Mouse (Mus musculus) adrenal gland, postnatal 25 days (tissue): ENCODE results near the gene Bmp7. TPM values are rescaled to one million over a fixed set of nuclear protein-coding genes. Genes with fewer than 3 reads are reported as not detected.

Source experiments
- DNase-seq: peaks from one replicate; pipeline ENCODE4 v3.0.0; 2021; ENCODE audit warnings: mixed read lengths
- total RNA-seq: library from RNA; stranded (reverse); gene quantifications from 2 replicates; pipeline ENCODE4 v1.2.3, GENCODE M21; 2021

Gene Bmp7
- total RNA-seq, 1 experiment from 2014 or later = 27.4 TPM

DNA sequence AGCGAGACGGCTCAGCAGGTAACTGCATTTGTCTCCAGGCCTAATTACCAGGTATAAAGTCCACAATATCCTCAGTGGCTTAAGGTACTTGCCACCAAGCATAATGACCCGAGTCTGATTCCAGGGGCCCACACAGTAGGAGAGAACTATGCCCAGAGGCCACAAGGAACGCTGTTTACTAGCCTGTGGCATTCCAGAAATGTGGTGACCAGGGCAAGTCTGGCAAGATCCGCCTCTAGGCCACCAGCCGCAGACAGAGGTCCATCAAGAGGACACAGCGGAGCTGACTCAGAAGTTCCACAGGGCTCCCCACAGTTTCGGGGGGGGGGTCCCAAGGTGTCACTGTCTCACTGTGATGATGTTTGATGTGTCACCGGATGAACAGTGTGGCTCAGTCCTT lies 34.0 kb downstream of the Bmp7 start:
- DNase-seq = no peak

DNA sequence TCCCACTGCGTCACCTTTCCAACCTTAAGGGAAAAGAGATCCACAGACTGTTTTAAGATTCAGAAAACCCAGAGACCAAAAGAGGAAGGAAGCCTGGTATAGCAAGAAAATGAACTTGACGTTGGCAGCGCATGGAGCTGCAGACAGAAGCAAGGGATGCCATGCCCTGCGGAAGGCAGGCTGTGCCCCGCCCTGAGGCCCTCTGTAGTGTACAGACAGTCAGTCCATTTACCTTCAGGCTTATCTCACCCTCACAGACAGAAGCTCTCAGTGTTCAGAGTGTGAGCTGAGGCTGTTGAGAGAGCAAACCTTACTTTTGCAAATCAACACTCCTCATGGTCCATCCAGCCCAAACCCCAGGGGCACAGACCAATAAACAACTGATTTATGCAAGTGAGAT lies 35.1 kb downstream of the Bmp7 start:
- DNase-seq = no peak

DNA sequence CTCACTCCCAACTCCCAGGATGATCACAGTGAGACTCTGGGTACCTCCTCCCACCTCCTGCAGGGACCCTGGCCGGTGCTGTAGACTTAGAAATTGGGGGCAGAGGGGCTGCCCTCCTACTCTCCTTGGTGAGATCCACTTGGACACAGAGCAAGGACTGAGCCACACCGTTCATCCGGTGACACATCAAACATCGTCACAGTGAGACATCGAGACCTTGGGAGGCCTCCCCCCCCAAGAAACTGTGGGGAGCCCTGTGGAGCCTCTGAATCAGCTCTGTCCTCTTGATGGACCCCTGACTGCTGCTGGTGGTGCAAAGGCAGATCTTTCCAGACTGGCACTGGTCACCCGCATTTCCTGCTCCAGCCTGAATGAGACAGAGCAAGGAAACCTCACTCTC lies 35.5 kb downstream of the Bmp7 start:
- DNase-seq = no peak

DNA sequence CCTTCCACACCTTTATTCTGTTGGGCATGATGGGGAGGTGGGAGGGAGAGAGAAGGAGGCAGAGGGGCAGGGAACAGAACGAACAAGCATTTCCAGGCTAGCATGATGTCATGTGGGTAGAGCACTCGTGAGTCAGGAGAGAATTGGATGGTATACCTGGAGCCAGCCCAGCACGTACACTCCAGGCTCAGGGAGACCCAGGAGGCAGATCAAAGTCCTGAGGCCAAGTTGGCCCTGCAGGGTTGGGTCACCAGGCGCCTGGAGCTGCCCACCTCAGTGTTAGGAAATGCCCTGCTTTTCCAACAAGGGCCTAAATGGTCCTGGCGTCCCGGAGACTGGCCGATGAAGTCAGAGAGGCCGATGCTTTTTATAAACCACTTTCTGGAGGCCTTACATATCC lies 36.6 kb downstream of the Bmp7 start:
- no peak for DNase-seq

DNA sequence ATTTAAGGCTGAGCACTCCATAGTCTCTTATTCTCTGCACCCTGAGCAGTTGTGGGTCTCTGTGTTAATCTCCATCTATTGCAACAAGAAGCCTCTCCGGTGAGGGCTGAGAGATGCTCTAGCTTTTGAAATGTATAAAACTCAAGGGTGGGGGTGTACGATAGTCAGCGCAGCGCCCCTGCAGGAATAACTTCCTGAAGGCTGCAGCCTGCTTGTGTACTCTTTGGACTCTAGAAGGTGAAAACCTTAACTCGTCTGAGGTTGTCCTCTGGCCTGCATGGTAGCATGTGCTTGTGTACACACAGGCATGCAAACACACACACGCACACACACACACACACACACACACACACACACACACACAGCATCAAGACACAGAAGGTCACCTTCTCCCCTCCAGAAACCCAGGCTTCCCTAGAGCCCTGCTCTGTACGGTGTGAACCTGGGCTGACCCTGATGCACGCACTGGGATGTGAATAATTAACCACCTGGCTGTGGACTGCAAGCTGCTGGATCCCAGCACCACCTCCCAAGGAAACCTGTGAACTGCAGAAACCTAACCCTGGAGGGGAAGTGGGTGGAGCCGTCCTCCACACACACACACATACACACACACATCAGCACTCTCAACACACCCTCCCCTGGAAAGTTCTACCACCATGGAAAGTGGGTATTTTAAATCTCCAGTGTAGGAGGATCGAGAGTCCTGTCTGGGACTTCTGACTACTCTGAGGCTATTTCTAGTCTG lies 39.0 kb downstream of the Bmp7 start:
- DNase-seq = no peak

DNA sequence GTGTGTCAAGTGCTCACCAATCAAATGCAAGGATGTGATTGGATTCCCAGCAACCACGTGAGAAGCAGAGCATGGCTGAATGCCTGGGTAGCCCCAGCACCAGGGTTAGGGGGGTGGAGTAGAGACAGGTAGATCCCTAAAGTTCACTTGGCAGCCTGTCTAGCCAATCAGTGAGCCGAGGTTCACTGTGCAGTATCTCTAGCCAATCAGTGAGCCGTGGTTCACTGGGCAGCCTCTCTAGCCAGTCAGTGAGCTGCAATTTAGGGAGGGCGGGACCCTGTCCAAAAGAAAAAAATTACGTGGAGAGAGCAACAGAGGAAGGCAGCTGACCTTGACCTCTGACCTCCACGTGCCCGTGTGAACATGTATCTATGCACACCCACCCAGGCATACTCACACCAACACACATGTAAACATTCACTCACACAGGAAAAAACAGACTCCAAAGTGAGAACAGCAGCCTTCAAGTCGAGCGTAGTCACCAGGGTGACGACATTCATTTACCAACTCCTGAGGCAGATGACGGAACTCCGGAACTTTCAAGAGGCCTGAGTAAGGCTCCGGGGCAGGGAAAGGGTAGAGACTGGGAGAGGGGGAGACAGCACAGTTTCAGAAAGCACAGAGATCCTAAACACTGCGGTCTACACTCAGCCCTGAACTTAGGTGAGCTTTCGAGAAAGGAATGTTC lies 50.2 kb downstream of the Bmp7 start:
- DNase-seq = no peak

DNA sequence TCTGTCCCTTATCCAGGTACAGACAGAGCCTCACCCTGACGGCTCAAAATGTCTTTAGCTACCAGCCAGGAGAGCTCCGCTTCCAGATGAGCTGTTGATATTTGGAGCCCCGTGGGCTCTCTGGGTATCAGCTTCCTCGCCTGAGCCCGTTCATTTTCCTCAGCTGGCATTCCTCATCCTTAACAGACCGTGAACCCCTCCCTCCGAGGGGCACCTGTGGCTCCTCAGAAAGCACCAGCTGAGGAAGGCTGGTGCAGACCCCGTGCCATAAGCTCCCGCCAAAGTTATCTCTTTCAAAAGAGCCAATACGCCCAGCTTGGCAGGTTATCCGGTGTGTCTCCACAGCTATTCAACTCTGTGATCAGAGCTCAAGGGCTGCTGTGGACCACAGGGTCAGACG lies 50.9 kb downstream of the Bmp7 start:
- no peak for DNase-seq

DNA sequence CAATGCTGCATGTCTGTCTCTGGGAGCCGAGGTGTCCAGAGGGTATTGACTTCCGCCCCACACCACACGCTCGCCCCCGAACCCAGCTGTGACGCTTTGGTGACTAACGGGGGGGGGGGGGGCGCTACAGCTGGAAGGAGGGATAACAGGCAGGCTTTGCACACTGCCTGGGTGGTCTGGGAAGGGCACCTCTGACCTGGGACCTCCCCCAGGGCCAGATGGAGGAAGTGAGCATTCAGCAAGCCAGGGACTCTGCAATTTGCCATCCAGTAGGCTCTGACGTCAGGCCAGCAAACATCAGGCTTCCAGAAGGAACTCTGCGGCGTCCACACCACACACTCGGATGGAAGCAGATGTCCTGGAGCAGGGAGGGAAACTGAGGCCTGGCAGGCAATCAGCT lies 52.0 kb downstream of the Bmp7 start:
- no peak for DNase-seq

DNA sequence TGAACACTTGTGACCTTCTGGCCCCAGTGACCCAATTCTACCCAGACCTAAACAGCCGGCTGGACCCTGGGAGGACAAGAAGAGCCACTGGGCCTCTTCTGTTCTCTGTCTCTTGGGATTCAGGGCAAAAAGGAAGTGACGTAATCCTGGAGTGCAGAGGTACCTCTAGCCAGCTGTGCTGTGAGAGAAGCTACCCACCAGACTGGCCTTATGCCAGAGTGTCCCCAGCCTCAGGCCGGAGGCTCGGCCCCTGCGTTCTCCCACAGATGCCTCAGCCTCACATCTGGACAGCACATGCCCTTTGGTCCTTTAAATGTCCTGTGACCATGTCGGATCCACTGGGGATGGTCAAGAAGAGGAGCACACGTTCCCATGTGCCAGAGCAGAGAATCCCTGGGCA lies 54.3 kb downstream of the Bmp7 start:
- no peak for DNase-seq

DNA sequence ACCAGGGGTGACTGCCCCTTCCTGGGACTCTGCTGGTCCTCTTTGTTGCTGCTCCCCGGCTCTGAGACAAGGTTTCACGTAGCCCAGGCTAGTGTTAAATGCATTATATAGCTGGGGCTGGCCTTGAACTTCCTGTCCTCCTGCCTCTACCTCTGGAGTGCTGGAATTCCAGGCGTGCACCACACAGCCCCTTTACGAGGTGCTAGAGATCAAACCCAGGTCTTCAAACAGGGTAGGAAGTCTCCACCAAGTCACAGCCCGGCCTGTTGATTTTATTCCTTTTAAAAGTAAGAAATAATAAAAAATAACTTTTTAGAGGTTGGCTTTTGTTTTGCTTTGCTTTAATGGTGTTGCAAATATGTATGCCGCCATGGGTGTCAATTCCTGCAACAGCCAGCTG lies 55.5 kb downstream of the Bmp7 start:
- no peak for DNase-seq

DNA sequence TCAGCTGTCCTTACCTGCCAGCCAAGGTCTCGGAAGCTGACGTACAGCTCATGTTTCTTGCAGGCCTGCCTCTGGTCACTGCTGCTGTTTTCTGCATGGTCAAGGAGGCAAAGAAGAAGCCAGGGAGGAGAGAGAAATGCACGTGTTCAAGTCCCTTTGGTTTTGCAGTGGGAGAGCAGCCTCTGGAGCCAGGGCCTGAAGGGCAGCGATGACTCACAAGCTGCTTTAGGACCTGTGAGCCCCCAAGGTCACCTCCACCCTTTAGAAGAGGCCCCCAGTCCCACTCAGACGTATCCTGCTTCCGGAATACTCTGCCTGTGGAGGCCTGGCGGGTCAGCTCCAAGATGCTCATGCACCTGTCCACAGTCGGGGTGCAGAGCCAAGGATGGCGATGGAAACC lies 64.9 kb downstream of the Bmp7 start:
- no peak for DNase-seq

DNA sequence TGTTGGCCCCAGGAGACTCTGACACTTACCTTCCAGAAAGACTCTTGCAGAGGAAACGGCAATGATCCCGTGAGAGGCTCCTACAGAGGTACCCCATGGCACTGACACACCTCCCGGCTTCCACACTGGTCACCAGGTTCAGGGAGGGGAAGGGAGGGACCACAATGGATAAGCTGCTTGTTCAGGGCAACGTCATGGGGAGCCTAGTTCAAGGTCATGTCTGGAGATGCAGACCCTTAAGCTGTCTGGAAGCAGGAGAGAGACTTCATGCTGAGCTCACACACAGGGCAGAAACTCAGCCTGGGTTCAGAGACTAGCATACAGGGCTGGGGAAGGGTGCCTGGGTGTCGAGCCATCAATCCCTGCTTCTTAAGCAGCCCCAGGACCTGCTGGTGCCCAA lies 73.8 kb downstream of the Bmp7 start:
- DNase-seq = no peak

DNA sequence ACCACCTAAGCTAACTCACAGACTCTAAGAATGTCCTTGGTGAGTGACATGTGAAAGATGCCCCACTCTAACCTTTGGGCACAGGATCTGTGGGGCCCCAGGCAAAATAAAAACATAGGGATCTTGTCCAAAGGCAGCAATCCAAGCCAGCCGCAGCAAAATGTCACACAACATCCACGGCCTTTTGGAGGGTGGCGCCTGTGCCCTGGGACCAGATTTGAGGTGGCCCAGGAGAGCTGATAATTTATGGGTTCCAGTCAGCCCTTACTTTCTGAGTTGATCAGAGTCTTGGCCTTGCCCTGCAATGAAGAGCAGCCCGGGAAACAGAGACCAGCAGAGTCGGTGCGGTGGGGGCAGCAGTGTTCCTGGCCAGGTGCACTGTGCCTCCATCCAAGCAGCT lies 75.0 kb downstream of the Bmp7 start:
- DNase-seq = no peak

DNA sequence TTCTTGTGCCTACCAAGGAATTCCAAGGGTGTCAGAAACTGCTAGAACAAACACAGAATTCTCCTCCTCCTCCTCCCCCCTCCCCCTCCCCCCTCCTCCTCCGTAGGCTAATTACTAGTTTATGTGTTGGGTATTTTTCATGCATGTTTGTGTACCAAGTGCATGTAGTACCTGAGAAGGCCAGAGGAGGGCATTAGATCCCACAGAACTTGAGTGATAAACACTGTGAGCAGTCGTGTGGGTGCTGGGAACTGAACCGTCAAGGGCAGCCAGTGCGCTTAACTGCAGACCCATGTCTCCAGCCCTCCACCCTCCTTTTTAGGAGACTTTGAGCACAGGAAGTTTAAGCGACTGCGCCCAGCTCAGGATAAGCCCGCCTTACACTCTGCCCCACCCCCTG lies 75.6 kb downstream of the Bmp7 start:
- DNase-seq = no peak

DNA sequence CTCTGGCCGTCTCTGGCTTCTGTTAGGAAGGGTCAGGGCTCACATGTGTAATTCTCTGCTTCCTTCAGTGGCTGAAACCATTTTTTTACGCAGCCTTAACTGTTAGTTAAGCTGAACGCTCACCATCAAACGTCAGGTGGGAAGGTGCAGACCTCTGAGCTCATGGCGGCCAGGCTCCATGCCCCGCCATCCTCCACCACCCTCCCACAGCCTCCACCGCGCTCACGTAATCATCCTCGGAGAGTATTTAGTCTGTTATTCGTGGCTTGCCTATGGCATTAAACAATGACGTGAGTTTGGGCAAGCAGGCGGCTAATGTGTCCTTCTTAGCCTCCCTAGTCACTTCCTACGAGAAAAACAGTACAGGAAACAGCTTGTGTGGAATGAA lies 76.7 kb downstream of the Bmp7 start:
- DNase-seq = no peak

DNA sequence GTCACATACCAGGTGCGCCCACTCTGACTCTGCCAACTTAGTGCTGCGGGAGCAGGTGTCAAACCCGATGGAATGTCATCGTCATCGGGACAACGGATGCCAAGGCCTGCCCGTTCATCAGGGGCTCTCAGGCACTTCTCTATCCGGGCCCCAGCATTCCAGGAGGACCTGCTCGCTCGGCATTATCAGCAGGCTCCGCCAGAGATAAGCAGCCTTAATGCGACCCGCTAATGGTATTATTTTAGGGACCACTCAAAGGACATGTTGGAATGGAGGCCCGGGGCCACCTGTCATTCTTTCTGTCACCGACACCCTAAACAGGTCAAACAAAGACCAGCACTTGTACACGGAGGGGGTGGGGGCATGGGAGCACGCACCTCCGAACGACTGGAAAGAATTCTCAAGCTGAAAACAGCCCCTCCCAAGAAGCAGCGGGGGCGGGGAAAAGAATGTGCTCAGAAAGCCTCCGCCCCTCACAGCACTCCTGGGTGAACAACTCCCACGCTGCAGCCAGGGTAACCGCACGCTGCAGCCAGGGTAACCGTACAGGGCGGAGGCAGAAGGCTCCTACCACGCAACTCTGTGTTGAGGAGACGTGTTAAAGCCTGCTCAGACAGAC lies 77.2 kb downstream of the Bmp7 start:
- DNase-seq = peak; percentile 23

DNA sequence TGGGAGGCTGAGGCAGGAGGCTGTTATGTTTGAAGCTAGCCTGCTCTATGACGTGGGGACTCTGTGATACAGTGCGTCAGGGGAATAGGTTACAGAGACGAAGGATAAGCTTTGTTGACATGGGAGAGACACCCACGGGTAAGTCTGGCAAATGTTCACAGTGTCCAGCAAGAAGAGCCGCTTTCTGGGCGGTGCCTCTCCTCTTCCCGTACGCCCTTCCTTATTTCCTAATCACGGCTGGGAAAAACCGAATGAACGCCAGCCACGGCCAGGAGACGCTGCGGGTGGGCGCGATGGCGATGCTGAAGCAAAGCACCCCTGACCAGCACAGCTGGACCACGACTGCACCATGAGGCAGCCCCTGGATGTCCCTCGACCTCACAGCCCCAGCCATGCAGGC lies 77.7 kb downstream of the Bmp7 start:
- no peak for DNase-seq

DNA sequence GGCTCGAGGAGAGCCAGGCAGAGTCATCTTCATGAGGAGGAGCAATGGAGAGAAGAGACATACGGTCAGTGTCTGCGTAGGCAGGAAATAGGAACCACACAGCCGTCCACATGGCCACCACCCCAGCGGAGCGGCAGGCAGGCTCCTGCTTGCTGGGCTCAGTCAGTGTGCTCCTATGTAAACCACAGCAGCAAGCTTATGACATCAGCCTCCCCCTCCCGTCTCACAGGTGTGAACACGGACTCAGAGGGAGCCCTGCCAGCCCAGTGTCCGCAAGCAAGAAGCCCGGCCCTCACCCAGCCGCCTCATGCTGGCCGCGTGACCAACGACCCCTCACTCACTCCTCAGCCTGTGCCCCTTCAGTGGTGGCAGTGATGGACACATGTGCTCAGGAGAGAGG lies 78.5 kb downstream of the Bmp7 start:
- no peak for DNase-seq

DNA sequence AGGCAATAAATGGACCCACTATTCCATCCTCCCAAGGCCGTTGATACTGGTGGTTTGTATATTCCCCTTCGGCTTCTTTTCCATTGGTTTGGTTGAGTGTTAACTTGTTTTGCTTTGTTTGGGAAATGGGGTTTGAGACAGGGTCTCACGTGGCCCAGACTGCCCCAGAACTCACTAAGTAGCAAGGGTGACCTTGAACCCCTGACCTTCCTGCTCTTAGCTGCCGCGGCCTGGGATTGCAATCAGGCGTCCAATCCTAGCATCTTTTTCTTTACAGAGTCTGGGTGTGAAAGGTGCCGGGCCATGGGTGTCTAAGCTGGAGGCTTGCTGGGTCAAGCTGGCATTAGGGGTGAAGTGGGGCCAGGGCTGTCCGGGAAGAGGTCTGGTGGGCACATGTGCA lies 79.5 kb downstream of the Bmp7 start:
- no peak for DNase-seq

DNA sequence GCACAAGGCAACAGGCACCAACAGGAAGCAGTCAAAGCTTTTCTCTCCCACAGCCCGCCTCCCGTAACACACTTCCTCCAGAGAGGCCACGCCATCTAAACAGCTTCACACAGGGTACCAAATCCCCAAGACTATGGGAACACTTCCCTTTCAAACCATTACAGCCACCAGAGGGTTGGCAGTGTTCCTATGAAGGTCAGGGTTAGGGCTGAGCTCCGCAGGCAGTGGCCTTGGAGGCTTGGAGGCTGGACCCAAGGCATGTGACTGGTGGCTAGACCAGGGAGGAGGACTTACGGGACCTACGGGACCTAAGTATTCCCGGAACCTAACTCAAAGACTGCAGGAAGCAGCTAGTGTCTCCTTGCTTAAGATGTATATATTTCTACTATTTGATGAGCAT lies 80.0 kb downstream of the Bmp7 start:
- DNase-seq = peak; percentile 66

DNA sequence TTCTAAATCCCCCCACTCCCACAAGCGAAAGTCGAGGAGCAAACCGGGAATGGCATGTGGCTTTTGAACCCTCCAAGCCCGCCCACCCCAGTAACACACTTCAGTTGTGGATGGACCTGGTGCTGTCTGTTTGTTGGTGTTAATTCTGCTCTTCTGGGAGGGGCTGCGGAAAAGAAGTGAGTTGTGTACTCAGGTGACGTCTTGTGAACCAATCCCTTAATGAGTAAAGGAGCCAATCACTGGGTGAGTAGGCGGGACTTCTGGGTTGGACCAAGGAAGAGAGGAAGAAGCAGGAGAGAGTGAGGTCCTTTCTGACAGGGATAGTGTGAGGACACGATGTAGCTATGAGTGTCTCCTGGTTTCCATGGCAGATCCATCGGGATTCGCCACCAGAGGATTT lies 83.1 kb downstream of the Bmp7 start:
- no peak for DNase-seq

DNA sequence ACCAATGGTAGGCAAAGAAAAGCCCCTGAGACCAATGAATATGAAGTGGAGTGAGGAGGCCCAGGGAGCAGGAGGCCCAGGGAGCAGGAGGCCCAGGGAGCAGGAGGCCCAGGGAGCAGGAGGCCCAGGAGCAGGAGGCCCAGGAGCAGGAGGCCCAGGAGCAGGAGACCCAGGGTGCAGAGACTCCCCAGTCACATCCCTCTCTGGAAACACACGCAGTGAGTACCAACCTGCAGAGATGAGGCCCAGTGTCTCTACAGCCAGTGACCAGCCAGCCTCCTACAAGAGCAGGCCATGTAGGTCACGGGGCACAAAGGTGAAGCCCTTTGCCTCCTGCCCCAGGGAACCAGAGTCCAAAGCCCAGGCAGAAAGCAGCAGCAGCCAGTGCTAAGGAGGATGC lies 83.6 kb downstream of the Bmp7 start:
- DNase-seq = no peak

DNA sequence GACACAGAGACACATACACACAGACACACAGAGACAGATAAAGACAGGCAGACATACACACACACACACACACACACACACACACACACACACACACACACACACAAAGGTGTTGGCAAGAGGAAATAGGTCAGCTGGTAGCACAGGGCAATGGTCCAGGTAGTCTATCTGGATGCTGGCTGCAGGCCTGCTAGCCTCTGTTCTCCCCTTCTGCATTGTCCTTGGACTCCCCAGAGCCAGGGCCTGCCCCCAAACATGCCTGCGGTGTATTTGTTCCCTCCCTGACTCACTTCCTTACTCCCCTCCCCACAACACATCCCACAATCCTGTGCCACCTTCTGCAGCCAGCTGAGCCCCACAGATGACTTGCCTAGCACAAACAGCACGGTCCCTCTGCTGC lies 86.0 kb downstream of the Bmp7 start:
- no peak for DNase-seq

DNA sequence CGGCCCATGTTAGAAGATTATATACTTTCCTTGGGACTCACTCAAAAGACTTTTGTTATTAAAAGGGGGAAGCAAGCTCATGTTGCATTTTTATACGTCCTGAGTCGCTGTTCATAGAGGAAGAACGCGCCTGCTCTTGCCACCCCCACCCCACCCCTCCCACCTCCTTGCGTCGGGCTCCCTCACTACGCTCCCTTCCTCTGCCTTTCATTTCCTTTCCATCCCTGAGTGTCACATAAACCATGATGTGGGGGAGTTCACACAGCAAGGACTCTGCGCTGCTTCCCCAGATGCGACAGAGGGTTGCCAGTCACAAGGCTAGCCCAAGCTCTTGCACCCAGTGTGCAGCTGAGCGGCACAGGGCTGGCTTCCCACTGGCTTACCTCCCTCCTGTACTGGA lies 88.3 kb downstream of the Bmp7 start:
- no peak for DNase-seq
